Mouse (Mus musculus) embryo, embryonic 10 days (tissue): Measurements from ENCODE around the gene Cnbp.

ENCODE experiments used
- DNase-seq: peaks from one replicate; pipeline ENCODE4 v3.0.0-alpha.2; 2015; ENCODE audit warnings: low spot score

The Cnbp gene

DNA sequence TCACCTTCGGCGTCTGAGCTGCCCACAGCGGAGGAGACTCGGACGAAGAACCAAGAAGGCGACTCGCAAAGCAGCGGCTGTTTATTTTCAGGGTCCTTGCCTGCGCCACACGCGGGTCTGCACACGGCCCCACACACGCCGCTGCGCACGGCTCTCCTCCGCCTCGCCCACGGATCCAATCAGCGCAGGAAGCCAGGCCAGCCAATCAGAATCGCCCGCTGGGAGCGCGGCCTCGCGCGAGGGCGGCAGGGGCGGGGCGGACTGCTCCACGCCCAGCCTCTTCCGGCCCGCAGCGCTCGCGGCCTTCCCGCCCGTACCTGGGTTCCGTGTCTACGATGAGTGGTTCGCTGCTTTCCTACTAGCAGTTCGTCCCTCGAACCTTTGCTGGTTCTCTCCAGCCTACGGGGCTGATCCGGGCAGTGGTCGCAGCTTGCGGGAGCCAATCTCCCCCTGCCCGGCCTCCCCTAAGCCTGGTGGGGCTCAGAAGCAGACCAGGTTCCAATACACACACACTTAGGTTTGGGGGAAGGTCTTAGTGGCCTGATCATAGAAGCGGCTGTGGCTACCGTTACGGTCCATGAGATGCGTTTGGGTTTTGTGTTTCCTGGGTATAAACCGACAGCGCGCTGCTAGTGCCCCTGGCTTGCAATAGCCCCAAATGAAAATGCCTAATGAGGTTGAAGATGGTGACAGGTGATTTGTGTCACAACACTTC, at the start of gene Cnbp:
Gene Cnbp, minus strand, starts transcription at position 207 of the 715 bp plus-strand sequence.
- DNase-seq = peak; percentile 98

GRCm38 (mm10) chr6:87898028-87898427, 47.1 kb upstream of the Cnbp start:
- no peak for DNase-seq

- no peak for DNase-seq
These were observed 43.0 kb upstream of the Cnbp start for GRCm38 (mm10) chr6:87893931-87894330.

DNA sequence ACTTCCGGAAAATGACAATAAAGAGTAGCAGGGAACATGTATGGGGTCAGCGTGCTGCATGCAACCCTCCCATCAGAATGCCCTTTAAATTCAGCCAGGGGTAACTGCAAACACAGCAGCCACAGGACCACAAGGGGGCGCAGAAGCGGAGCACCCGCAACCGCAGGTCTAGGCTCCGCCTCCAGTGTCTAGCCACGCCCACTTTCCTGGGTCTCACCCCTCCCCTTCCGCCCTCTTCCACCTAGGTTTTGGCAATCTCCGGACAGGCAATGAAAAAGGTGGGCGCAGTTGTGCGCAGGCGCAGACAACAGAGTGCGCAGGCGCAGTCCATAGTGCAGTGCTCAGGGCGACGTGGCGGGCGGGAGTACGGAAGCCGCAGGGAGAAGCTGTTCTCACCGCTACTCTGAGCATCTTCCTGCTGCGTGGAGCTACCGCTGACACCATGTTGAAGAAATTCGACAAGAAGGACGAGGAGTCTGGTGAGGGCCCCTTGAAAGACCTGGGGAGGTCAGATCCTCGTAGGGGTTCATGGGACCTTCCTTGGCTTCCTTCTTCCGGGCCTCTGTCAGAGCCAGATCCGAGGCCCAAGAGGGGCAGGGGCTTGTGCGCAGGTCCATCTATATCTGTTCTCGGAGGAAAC, 36.8 kb upstream of the Cnbp start, which contains the start of gene Copg1:
Gene Copg1, plus strand, starts transcription at position 221 of the 640 bp plus-strand sequence.
- DNase-seq = peak; percentile 100

DNA sequence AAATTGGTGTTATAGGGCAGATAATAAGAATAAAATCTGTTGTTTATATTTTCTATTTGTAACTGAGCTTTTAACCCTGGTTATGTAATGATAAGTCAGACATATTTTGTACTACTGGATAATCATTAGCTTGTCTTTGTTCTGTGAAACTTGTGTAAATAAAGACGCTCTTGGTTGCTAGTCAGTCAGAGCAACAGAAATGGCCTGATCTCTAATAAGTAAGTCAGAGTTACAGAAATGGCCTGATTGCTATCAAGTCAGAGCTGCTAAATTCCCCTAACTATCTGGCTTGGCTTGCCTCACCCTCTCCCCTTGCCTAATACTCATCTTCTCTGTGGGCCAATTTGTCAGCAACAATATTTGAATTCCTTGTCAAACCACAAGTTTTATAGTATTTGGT, 35.8 kb upstream of the Cnbp start:
- no peak for DNase-seq

DNA sequence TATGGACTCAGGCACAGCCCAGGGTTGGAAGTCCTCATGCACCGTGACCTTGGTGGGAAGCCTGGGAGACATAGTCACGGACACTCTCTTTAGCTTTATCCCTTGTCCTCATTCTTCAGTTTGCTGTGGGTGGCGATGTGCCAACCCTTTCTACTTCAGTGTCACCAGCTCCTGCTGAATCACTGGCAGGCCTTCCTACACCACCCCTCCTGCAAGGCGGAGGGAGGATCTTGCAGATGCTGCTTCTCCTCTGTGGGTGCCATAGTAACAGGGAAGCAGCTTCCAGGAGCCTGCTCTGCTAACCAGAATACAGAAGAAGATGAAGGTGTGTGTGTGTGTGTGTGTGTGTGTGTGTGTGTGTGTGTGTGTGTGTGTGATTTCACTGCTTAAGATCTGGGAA, 31.9 kb upstream of the Cnbp start:
- DNase-seq = no peak

- DNase-seq = no peak
These were observed 31.3 kb upstream of the Cnbp start for GRCm38 (mm10) chr6:87882221-87882620.

DNA sequence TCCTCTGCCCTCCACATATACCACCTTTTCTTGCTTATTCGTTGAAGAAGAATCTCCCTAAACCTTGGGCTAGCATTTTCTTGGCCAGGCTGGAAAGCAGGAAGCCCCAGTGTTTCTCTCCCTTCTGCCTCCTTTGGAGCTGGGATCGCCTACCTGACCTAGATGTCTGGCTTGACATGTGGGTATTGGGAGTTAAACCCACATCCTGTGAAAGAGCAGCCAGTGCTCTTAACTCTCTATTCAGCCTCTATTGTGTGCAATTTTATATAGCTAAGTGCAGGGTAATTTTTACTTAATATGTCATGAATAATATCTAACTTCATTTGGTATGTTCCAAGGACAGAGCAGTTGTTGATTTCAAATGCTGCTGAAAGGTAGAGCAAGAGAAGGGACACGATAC, 28.7 kb upstream of the Cnbp start:
- no peak for DNase-seq

DNA sequence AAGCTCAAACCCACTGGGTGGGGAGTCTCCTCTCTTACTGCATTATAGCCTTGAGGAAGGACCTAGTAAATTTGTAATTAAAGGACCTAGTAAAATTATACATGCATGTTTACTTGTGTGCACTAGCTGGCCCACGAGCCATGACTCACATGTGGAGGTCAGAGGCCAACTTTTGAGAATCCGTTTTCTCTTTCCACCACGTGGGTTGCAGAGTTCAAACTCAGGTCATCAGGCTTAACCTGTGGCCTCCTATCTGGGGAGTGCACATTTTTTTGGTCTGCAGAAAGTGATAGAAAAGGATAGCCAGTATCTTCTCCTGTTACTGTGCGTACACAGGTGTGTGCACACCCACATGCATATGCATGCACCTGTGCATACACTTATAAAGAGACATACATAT, 28.1 kb upstream of the Cnbp start:
- DNase-seq = peak; percentile 26

GRCm38 (mm10) chr6:87876068-87876643, 25.2 kb upstream of the Cnbp start:
- peak; percentile 25 for DNase-seq

- DNase-seq = no peak
These were observed 24.7 kb upstream of the Cnbp start for GRCm38 (mm10) chr6:87875562-87875961.

DNA sequence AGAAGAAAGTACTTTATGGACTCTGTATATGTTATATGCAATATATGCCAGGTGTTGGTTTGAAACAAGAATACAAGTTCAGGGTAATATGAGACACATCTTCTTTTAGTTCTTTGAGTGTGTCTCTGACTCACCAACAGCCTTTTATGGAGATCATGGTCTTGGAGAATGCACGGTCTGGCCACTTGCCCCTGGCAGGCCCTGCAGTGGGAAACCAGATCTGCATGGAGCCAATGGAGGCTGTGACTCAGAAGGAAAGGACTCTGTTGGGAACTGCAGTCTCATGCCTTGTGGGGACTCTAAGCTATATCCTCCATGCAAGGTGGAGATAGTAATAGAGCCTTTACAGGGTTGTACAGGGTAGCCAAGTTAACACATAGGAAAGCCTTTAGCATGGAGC, 24.2 kb upstream of the Cnbp start:
- no peak for DNase-seq

- no peak for DNase-seq
These were observed 23.1 kb upstream of the Cnbp start for GRCm38 (mm10) chr6:87873963-87874362.

- no peak for DNase-seq
These were observed 22.2 kb upstream of the Cnbp start for GRCm38 (mm10) chr6:87873104-87873503.

DNA sequence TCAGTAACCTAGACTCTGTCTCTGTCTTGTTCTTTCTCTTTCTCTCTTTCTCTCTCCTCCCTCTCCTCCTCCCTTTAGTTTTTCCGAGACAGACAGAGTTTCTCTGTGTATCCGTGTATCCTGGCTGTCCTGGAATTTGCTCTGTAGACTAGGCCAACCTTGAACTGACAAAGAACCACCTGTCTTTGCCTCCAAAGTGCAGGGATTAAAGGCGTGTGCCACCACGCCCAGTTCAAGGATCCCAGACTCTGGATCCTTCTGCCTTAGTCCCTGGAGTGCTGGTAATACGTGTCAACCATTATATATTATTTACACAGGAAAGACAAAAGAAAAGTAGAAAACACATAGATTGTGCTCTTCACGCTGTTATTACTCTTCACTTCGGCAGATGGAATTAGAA, 20.3 kb upstream of the Cnbp start:
- DNase-seq = no peak

DNA sequence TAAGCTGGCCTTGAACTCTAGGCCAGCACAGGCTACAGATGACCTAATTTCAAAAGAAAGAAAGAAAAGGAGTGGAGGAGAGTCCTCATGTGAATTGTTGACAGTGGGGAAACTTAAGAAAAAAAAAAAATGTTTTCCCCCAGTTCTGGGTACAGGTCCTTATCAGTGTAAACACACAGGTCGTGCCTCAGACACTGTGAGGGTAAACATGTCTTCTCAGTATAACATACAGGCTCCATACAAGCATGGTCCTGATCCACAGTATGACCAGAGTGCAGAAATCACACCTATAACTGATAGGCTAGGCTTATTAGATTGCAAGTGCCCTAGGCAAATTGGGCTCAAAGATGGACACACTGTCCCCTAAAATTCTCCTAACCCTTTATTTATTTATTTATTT, 19.5 kb upstream of the Cnbp start:
- no peak for DNase-seq

GRCm38 (mm10) chr6:87868871-87869506, 18.1 kb upstream of the Cnbp start:
- no peak for DNase-seq

GRCm38 (mm10) chr6:87867256-87867655, 16.4 kb upstream of the Cnbp start:
- DNase-seq = no peak

- DNase-seq = no peak
These were observed 15.3 kb upstream of the Cnbp start for GRCm38 (mm10) chr6:87866211-87866610.

DNA sequence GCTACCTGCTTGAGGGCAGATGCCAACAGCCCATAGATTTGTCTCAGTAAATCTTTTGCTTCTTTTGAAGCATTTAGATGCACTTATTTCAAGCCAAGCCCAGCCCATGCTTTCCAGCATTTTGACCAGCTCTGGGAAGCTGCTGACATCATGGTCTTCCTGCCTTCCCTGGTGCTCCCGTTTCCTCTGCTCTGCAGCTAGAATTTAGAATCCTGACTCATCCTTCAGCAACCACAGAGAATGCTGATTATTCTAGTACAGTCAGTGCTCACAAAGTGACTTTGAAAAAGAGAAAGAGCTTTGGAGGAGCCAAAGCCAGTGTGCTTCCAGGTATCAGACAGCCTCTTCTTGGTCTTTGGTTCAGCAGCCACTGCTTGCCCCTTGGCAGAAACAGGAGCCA, 6.2 kb upstream of the Cnbp start:
- no peak for DNase-seq

GRCm38 (mm10) chr6:87853446-87853845, 2.5 kb upstream of the Cnbp start:
- DNase-seq = no peak

GRCm38 (mm10) chr6:87851871-87852270, 965 bp upstream of the Cnbp start:
- no peak for DNase-seq
